Mouse (Mus musculus) limb, embryonic 14.5 days (tissue): ENCODE data around the gene Trp53i11. TPM values are rescaled to one million over a fixed set of nuclear protein-coding genes. Genes with fewer than 3 reads are reported as not detected.

Experiments
- ATAC-seq: fragments of 200-750 bp; cut with Nextera tagmentation; 2 replicates; pipeline ENCODE4 v1.8.0; 2017; ENCODE audit warnings: low read depth, moderate number of reproducible peaks, moderate TSS enrichment; ENCODE audit not compliant: low FRiP score
- DNase-seq: peaks from one replicate; pipeline ENCODE4 v3.0.0-alpha.2; 2015; ENCODE audit warnings: low spot score
- H3K27ac ChIP-seq: fragments of 300-500 bp; sonication (generic); replicated peaks from 2 replicates; pipeline ENCODE4 v1.5.1; 2014; ENCODE audit warnings: low read depth, mild to moderate bottlenecking, low read length, moderate library complexity, mixed read lengths
- H3K27me3 ChIP-seq: fragments of 300-500 bp; sonication (generic); 2 replicates; pipeline ENCODE4 v1.6.1; 2014; ENCODE audit warnings: low read length, mixed read lengths; ENCODE audit not compliant: control insufficient read depth, insufficient read depth
- H3K36me3 ChIP-seq: fragments of 300-500 bp; sonication (generic); 2 replicates; pipeline ENCODE4 v1.6.1; 2014; ENCODE audit warnings: mild to moderate bottlenecking, low read length, moderate library complexity, mixed read lengths; ENCODE audit not compliant: control insufficient read depth, insufficient read depth
- H3K4me1 ChIP-seq: fragments of 300-500 bp; sonication (generic); 2 replicates; pipeline ENCODE4 v1.6.1; 2014; ENCODE audit warnings: antibody characterized with exemption, low read length, mixed read lengths; ENCODE audit not compliant: control insufficient read depth, insufficient read depth
- H3K4me2 ChIP-seq: fragments of 300-500 bp; sonication (generic); replicated peaks from 2 replicates; pipeline ENCODE4 v1.6.1; 2014; ENCODE audit warnings: low read depth, mild to moderate bottlenecking, low read length, moderate library complexity; ENCODE audit not compliant: severe bottlenecking
- H3K4me3 ChIP-seq: fragments of 300-500 bp; sonication (generic); replicated peaks from 2 replicates; pipeline ENCODE4 v1.5.1; 2014; ENCODE audit warnings: low read length
- H3K9ac ChIP-seq: fragments of 300-500 bp; sonication (generic); 2 replicates; pipeline ENCODE4 v1.6.1; 2014; ENCODE audit warnings: mild to moderate bottlenecking, low read depth, low read length, moderate library complexity; ENCODE audit not compliant: severe bottlenecking
- H3K9me3 ChIP-seq: fragments of 300-500 bp; sonication (generic); 2 replicates; pipeline ENCODE4 v1.6.1; 2016; ENCODE audit warnings: low read length; ENCODE audit not compliant: control insufficient read depth
- POLR2A ChIP-seq: fragments of 200-500 bp; IDR thresholded peaks from 2 replicates; pipeline ENCODE4 v1.8.0; 2012; ENCODE audit warnings: inconsistent platforms, mild to moderate bottlenecking, moderate library complexity, borderline replicate concordance; ENCODE audit not compliant: insufficient read depth, insufficient read length; ENCODE audit errors: extremely low read depth
- WGBS: fragments of 180-500 bp; shearing (Covaris S2); extraction: QIAGEN DNeasy Blood & Tissue Kit; methylation state at CpG from one replicate; pipeline ENCODE4 v1.1.7; 2014; 5-methylcytosine and 5-hydroxymethylcytosine counted together
- polyA plus RNA-seq, 2 experiments: library from polyadenylated mRNA; depleted of rRNA in 1 of 2; stranded (reverse) in 1 of 2; unstranded in 1 of 2; fragments of >200 nt; fragmentation: Nextera tagmentation in 1 of 2; extraction: Ambion mirVana in 1 of 2; gene quantifications; 2 replicates each; pipeline versions ENCODE4 v1.2.1 to v1.2.3; 2012 to 2014

Trp53i11 gene
- polyA plus RNA-seq, 2 experiments = 26.6 to 30.5 TPM

GRCm38 (mm10) chr2:93250611-93251010 lies 63.3 kb downstream of the Trp53i11 start:
- no peak for ATAC-seq
- 82% methylated on average over 7 of the region's 7 CpGs for WGBS

More at GRCm38 (mm10) chr2:93250611-93251010, 63.3 kb downstream of the Trp53i11 start:
- DNase-seq = no peak
- no peak overlapping the region for H3K9ac ChIP-seq
- no peaks in the 10 kb centered on the region for H3K27me3 ChIP-seq
- no peak overlapping the region for H3K4me3 ChIP-seq
- no peak overlapping the region for H3K4me2 ChIP-seq
- H3K36me3 ChIP-seq = no peaks in the 10 kb centered on the region
- no peak overlapping the region for H3K27ac ChIP-seq
- 0 out of 2 replicates have a peak, but pooled peaks cover 5% of the 10 kb centered on the region for H3K9me3 ChIP-seq
- no peak for TF ChIP-seq POLR2A
- peaks cover 3% of the 10 kb centered on the region; the same call in 1 of the 2 replicates for H3K4me1 ChIP-seq

Other genes with a start within 250 kb of the Trp53i11 start
- gene Prdm11, start 141.4 kb upstream of the Trp53i11 start, polyA plus RNA-seq (2012; rRNA removed) = 24.4 and 30.0 TPM in 2 replicates
- 6.5 and 8.0 TPM in 2 replicates for gene Prdm11, start 141.4 kb upstream of the Trp53i11 start, polyA plus RNA-seq (2014; fragmentation: Nextera tagmentation; extraction: Ambion mirVana)
- 34.5 and 42.3 TPM in 2 replicates for gene Tspan18, start 147.0 kb downstream of the Trp53i11 start, polyA plus RNA-seq (2012; rRNA removed)
- gene Tspan18, start 147.0 kb downstream of the Trp53i11 start, polyA plus RNA-seq (2014; fragmentation: Nextera tagmentation; extraction: Ambion mirVana) = 24.5 and 26.6 TPM in 2 replicates